ENCODE assay signal across 19 mouse cellular contexts in the genomic region with DNA sequence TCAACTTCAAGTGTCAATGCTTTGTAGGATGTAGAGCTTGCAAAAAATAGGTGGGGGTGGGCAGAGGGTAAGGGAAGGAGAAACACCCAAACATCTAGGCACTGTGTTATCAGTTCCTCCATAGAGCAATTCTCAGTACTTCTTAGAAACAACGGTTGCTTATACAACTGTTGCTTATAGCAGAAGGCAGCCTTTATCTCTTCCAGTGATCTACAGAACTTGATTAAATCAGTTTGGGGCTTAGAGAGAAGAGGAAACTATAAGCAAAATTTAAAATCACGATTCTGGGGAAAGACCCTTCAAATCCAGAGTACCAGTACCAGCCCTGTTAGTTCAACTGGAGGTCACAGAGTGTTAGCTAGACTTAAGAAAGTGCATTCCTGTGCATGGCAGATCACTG. TPM values are rescaled to one million over a fixed set of nuclear protein-coding genes. Genes with fewer than 3 reads are reported as not detected.
DNase-seq lines count a peak whose midpoint lies in the region; ATAC-seq lines count a peak whose summit lies in the region.
"Had no signal": no experiment of that assay in that cellular context is flagged by ENCODE, and none has a peak within 500 bp of the region (broad histone marks: within the 10 kb centered on the region; RNA-seq: fewer than 3 reads in every experiment).

No protein-coding gene starts in this region.

- H3K36me3 ChIP-seq in heart, embryonic 15.5 days = no peaks in the 10 kb centered on the region
- no peaks in the 10 kb centered on the region for H3K36me3 ChIP-seq in heart, embryonic 11.5 days (ENCODE audit: control insufficient read depth, insufficient read depth, low read length)
- no peaks in the 10 kb centered on the region for H3K36me3 ChIP-seq in limb, embryonic 12.5 days
- no peaks in the 10 kb centered on the region for H3K36me3 ChIP-seq in limb, embryonic 10.5 days
- no peaks in the 10 kb centered on the region for H3K36me3 ChIP-seq in limb, embryonic 15.5 days
- H3K36me3 ChIP-seq: intestine, embryonic 15.5 days; limb, embryonic 13.5 days had no signal

- H3K4me1 ChIP-seq in heart, embryonic 15.5 days (replicated peaks) = peaks cover 29% of the 10 kb centered on the region
- H3K4me1 ChIP-seq in heart, embryonic 11.5 days (ENCODE audit: control insufficient read depth, insufficient read depth, low read length) = peaks cover 28% of the 10 kb centered on the region
- H3K4me1 ChIP-seq in limb, embryonic 12.5 days (replicated peaks) = peaks cover 34% of the 10 kb centered on the region
- H3K4me1 ChIP-seq in limb, embryonic 10.5 days = peaks cover 46% of the 10 kb centered on the region
- peaks cover 31% of the 10 kb centered on the region for H3K4me1 ChIP-seq in limb, embryonic 15.5 days

- no peak for ATAC-seq in heart, embryonic 15.5 days (replicated peaks; ENCODE audit: insufficient number of reproducible peaks, insufficient read depth, low FRiP score, low read depth)
- ATAC-seq in heart, embryonic 11.5 days (replicated peaks; ENCODE audit: insufficient number of reproducible peaks, low FRiP score, low TSS enrichment) = no peak
- ATAC-seq in limb, embryonic 12.5 days (ENCODE audit: insufficient number of reproducible peaks, insufficient read depth, low FRiP score, low TSS enrichment, low read depth) = no peak
- peak; percentile 10 for ATAC-seq in CD4-positive, CD25-positive, alpha-beta regulatory T cell, adult 4 months
- ATAC-seq in limb, embryonic 15.5 days (ENCODE audit: insufficient number of reproducible peaks, low FRiP score, low TSS enrichment, low read depth) = no peak
- ATAC-seq: intestine, embryonic 15.5 days; liver, postnatal 0 days had no signal

- WGBS in heart, embryonic 15.5 days = 19% methylated on average over 2 of the region's 2 CpGs
- WGBS in heart, embryonic 11.5 days (ENCODE audit: insufficient replicate concordance) = 26% methylated on average over 2 of the region's 2 CpGs
- WGBS in limb, embryonic 12.5 days = 42% methylated on average over 2 of the region's 2 CpGs
- 46% methylated on average over 2 of the region's 2 CpGs for WGBS in limb, embryonic 10.5 days
- 54% methylated on average over 2 of the region's 2 CpGs for WGBS in limb, embryonic 15.5 days

- no peak overlapping the region for H3K9ac ChIP-seq in heart, embryonic 15.5 days
- H3K9ac ChIP-seq in heart, embryonic 11.5 days (ENCODE audit: low read depth, low read length) = no peak overlapping the region
- no peak overlapping the region for H3K9ac ChIP-seq in limb, embryonic 12.5 days (replicated peaks)
- no peak overlapping the region for H3K9ac ChIP-seq in limb, embryonic 15.5 days

- peak overlapping the region; percentile 100; the same call in 1 of the 2 replicates for H3K27ac ChIP-seq in heart, embryonic 15.5 days
- H3K27ac ChIP-seq in heart, embryonic 11.5 days (ENCODE audit: low read depth, low read length) = no peak overlapping the region
- no peak overlapping the region for H3K27ac ChIP-seq in limb, embryonic 12.5 days
- no peak overlapping the region for H3K27ac ChIP-seq in limb, embryonic 10.5 days
- no peak overlapping the region for H3K27ac ChIP-seq in limb, embryonic 15.5 days
- H3K27ac ChIP-seq: limb, embryonic 13.5 days had no signal

- no peak overlapping the region for H3K4me2 ChIP-seq in heart, embryonic 15.5 days
- no peak overlapping the region; the same call in 1 of the 2 replicates for H3K4me2 ChIP-seq in heart, embryonic 11.5 days
- H3K4me2 ChIP-seq in limb, embryonic 12.5 days = peak overlapping the region; percentile 78; the same call in 1 of the 2 replicates
- peak overlapping the region; percentile 89; the same call in 1 of the 2 replicates for H3K4me2 ChIP-seq in limb, embryonic 15.5 days

- H3K9me3 ChIP-seq in heart, embryonic 15.5 days (replicated peaks) = no peaks in the 10 kb centered on the region
- H3K9me3 ChIP-seq in heart, embryonic 11.5 days (replicated peaks; ENCODE audit: control insufficient read depth, low read length) = no peaks in the 10 kb centered on the region
- H3K9me3 ChIP-seq in limb, embryonic 12.5 days = no peaks in the 10 kb centered on the region
- no peaks in the 10 kb centered on the region for H3K9me3 ChIP-seq in limb, embryonic 10.5 days (replicated peaks)
- H3K9me3 ChIP-seq in limb, embryonic 15.5 days = no peaks in the 10 kb centered on the region
- H3K9me3 ChIP-seq: G1E; intestine, embryonic 15.5 days; limb, embryonic 13.5 days had no signal

- no peak overlapping the region for H3K4me3 ChIP-seq in heart, embryonic 15.5 days
- H3K4me3 ChIP-seq in heart, embryonic 11.5 days (ENCODE audit: low read depth, low read length) = no peak overlapping the region
- no peak overlapping the region for H3K4me3 ChIP-seq in limb, embryonic 12.5 days (replicated peaks)
- no peak overlapping the region for H3K4me3 ChIP-seq in limb, embryonic 10.5 days
- H3K4me3 ChIP-seq in limb, embryonic 15.5 days = no peak overlapping the region

- DNase-seq in limb, embryonic 10.5 days (ENCODE audit: low spot score) = no peak
- DNase-seq in layer of hippocampus, adult 9-10 months (ENCODE audit: low spot score) = no peak
- DNase-seq in adrenal gland, postnatal 10 days = no peak
- DNase-seq: B cell, adult 2 months; gastrocnemius, postnatal 10 days; heart, adult 18-20 months; heart, postnatal 10 days; kidney, postnatal 14 days; layer of hippocampus, adult 9-11 months; liver, postnatal 0 days; right cerebral cortex, postnatal 4 days had no signal

- no peaks in the 10 kb centered on the region for H3K27me3 ChIP-seq in heart, embryonic 15.5 days
- no peaks in the 10 kb centered on the region for H3K27me3 ChIP-seq in heart, embryonic 11.5 days (ENCODE audit: control insufficient read depth, insufficient read depth, low read length)
- H3K27me3 ChIP-seq in limb, embryonic 12.5 days = no peaks in the 10 kb centered on the region
- peaks cover 7% of the 10 kb centered on the region; the same call in 1 of the 2 replicates for H3K27me3 ChIP-seq in limb, embryonic 10.5 days (ENCODE audit: low read depth, poor library complexity, severe bottlenecking)
- no peaks in the 10 kb centered on the region for H3K27me3 ChIP-seq in limb, embryonic 15.5 days
- H3K27me3 ChIP-seq: intestine, embryonic 15.5 days; limb, embryonic 13.5 days had no signal

RNA-seq across cellular contexts. Expression of gene Atp1a1, which starts 1.2 kb away (rescaled TPM):
- 270 and 271 TPM in 2 replicates for polyA plus RNA-seq in heart, embryonic 15.5 days (2015; fragmentation: Nextera tagmentation; extraction: Ambion mirVana)
- polyA plus RNA-seq in heart, embryonic 11.5 days (2014; fragmentation: Nextera tagmentation; extraction: Ambion mirVana) = 404 and 434 TPM in 2 replicates
- 57.1 and 67.6 TPM in 2 replicates for polyA plus RNA-seq in limb, embryonic 12.5 days (2016; fragmentation: Nextera tagmentation; extraction: Ambion mirVana)
- polyA plus RNA-seq in limb, embryonic 10.5 days (2016; fragmentation: Nextera tagmentation; extraction: Ambion mirVana) = 47.7 and 53.7 TPM in 2 replicates
- polyA plus RNA-seq in CD4-positive, CD25-positive, alpha-beta regulatory T cell, adult 4 months (2017; shearing (Covaris generic)) = 1 to 10 TPM; 8.7 to 9.2 TPM
- polyA plus RNA-seq in limb, embryonic 15.5 days (2015; fragmentation: Nextera tagmentation; extraction: Ambion mirVana) = 63.5 and 78.0 TPM in 2 replicates
- total RNA-seq in adrenal gland, postnatal 10 days (2021) = 100 to 1,000 TPM; 434 to 467 TPM

Comparison
In these comparisons a context has a peak if more than half of its experiments do, and no peak if none do; other contexts are left out.
1. H3K4me2 ChIP-seq: peak in limb, embryonic 12.5 days (single experiment) and limb, embryonic 15.5 days (single experiment); none in heart, embryonic 15.5 days (single experiment) and heart, embryonic 11.5 days (single experiment).